Mouse (Mus musculus) left cerebral cortex, postnatal 4 days (tissue): ENCODE measurements around the gene Tgif1. TPM values are rescaled to one million over a fixed set of nuclear protein-coding genes. Genes with fewer than 3 reads are reported as not detected.

Experiments used
- DNase-seq: peaks from one replicate; pipeline ENCODE4 v3.0.0-alpha.2; 2022
- intact Hi-C: fragments of 180-260 bp; cut with DNase I; formaldehyde crosslinking; loops from one replicate; pipeline ENCODE4 v1.15.1; 2025
- total RNA-seq, 2 experiments: library from RNA; stranded (reverse); gene quantifications; 2 replicates each; pipeline ENCODE4 v1.2.3; 2021

The Tgif1 gene
- 1 to 10 TPM; 3.2 to 3.3 TPM for total RNA-seq

- intact Hi-C loops = loop anchor here (5.0 kb wide), 1 partner anchor 114 kb away; no protein-coding TSS in a partner anchor
Measured at GRCm38 (mm10) chr17:70853436-70853905, at the start of gene Tgif1. TSS of gene Tgif1 (minus strand) at chr17:70853546.

GRCm38 (mm10) chr17:70900660-70901059 lies 47.3 kb upstream of the Tgif1 start:
- intact Hi-C loops = no loop called here
- DNase-seq = no peak

More at GRCm38 (mm10) chr17:70853436-70853905, at the start of gene Tgif1:
- peak; percentile 53 for DNase-seq

- intact Hi-C loops = no loop called here
- no peak for DNase-seq
Measured at GRCm38 (mm10) chr17:70899642-70900041, 46.3 kb upstream of the Tgif1 start.

GRCm38 (mm10) chr17:70894867-70895266 lies 41.5 kb upstream of the Tgif1 start:
- intact Hi-C loops = no loop called here
- DNase-seq = peak; percentile 93

- intact Hi-C loops = no loop called here
Measured at GRCm38 (mm10) chr17:70893151-70893550, 39.8 kb upstream of the Tgif1 start.

GRCm38 (mm10) chr17:70892288-70893096 lies 39.1 kb upstream of the Tgif1 start:
- no peak for DNase-seq
- intact Hi-C loops = no loop called here

More at GRCm38 (mm10) chr17:70893151-70893550, 39.8 kb upstream of the Tgif1 start:
- no peak for DNase-seq

GRCm38 (mm10) chr17:70890571-70890970 lies 37.2 kb upstream of the Tgif1 start:
- no peak for DNase-seq
- intact Hi-C loops = no loop called here

- DNase-seq = no peak
- intact Hi-C loops = no loop called here
Measured at GRCm38 (mm10) chr17:70888657-70889056, 35.3 kb upstream of the Tgif1 start.

- intact Hi-C loops = no loop called here
- no peak for DNase-seq
Measured at GRCm38 (mm10) chr17:70887848-70888247, 34.5 kb upstream of the Tgif1 start.

GRCm38 (mm10) chr17:70886641-70887391 lies 33.5 kb upstream of the Tgif1 start:
- intact Hi-C loops = no loop called here
- DNase-seq = no peak

- no peak for DNase-seq
- intact Hi-C loops = no loop called here
Measured at GRCm38 (mm10) chr17:70885868-70886267, 32.5 kb upstream of the Tgif1 start.

GRCm38 (mm10) chr17:70881934-70882333 lies 28.6 kb upstream of the Tgif1 start:
- no peak for DNase-seq
- intact Hi-C loops = no loop called here

GRCm38 (mm10) chr17:70881194-70881593 lies 27.8 kb upstream of the Tgif1 start:
- no peak for DNase-seq
- intact Hi-C loops = no loop called here

- intact Hi-C loops = no loop called here
- no peak for DNase-seq
Measured at GRCm38 (mm10) chr17:70878237-70878636, 24.9 kb upstream of the Tgif1 start.

- intact Hi-C loops = no loop called here
Measured at GRCm38 (mm10) chr17:70873778-70874124, 20.4 kb upstream of the Tgif1 start.

GRCm38 (mm10) chr17:70872936-70873777 lies 19.8 kb upstream of the Tgif1 start:
- DNase-seq = peak; percentile 31
- intact Hi-C loops = no loop called here

More at GRCm38 (mm10) chr17:70873778-70874124, 20.4 kb upstream of the Tgif1 start:
- no peak for DNase-seq

GRCm38 (mm10) chr17:70872094-70872929 lies 19.0 kb upstream of the Tgif1 start:
- peak; percentile 63 for DNase-seq
- intact Hi-C loops = no loop called here

- intact Hi-C loops = no loop called here
- DNase-seq = no peak
Measured at GRCm38 (mm10) chr17:70871676-70872075, 18.3 kb upstream of the Tgif1 start.

GRCm38 (mm10) chr17:70870581-70870980 lies 17.2 kb upstream of the Tgif1 start:
- intact Hi-C loops = no loop called here
- DNase-seq = no peak
